Mouse (Mus musculus) spleen, adult 10 weeks (tissue): ENCODE measurements around the gene Gm20850. TPM values are rescaled to one million over a fixed set of nuclear protein-coding genes. Genes with fewer than 3 reads are reported as not detected.

ENCODE experiments used
- polyA plus RNA-seq: library from polyadenylated mRNA; stranded (reverse); fragments of 350-450 nt; fragmentation: Illumina TruSeq; extraction: RNeasy Lipid Tissue Mini Kit (QIAGEN cat#74804); gene quantifications from one replicate; pipeline ENCODE4 v1.2.3, GENCODE M21; 2015; ENCODE audit warnings: low replicate concordance; ENCODE audit not compliant: insufficient read depth

Gm20850 gene
- not detected for polyA plus RNA-seq

DNA sequence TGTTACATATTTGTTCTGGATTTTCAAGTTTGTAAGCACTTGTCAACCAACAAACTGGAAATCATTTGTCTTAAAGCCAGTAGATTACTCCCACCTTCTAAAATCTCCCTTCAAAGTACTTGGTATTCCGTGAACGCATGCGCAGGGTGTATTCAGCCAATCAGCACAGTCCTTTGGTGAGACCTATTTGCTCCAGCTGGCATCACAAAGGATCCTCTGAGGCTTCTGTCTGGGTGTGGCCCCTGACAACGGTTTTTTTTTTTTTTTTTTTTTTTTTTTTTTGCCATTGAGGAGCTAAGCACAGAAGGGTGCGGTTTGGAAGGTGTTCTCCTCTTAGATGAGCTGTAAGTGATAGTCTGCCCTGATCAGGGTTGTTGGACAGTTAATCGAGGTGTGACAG lies at the start of gene Gm20850:
Gene Gm20850 (plus strand): TSS at position 301 of the 400 bp plus-strand sequence.

